Mouse (Mus musculus): ENCODE results near the gene Susd1. TPM values are rescaled to one million over a fixed set of nuclear protein-coding genes. Genes with fewer than 3 reads are reported as not detected.

Gene Susd1
- polyA plus RNA-seq, 2 experiments = 5.8 to 18.1 TPM

GRCm38 (mm10) chr4:59379876-59380275 lies 58.6 kb downstream of the Susd1 start:
- TF ChIP-seq CTCF (IDR thresholded peaks at IDR 0.05; ENCODE audit: low read depth) (no peak), EP300 (IDR thresholded peaks at IDR 0.05; ENCODE audit: low read depth) (no peak)
- peaks cover 4% of the 10 kb centered on the region; the same call in 1 of the 2 replicates for H3K36me3 ChIP-seq (replicated peaks; ENCODE audit: control insufficient read depth, insufficient read depth, low read depth)
- H3K4me2 ChIP-seq (ENCODE audit: low read depth) = no peak overlapping the region
- H3K9me3 ChIP-seq (ENCODE audit: control insufficient read depth, low read length) = no peaks in the 10 kb centered on the region
- no peak for ATAC-seq (ENCODE audit: insufficient read depth)
- no peak overlapping the region for H3K4me3 ChIP-seq (ENCODE audit: insufficient read depth in 1 of 2, low read depth in 2 of 2, low read length in 2 of 2)
- H3K4me1 ChIP-seq (replicated peaks; ENCODE audit: control insufficient read depth in 2 of 2, insufficient read depth in 2 of 2, low read length in 1 of 2) = no peaks in the 10 kb centered on the region
- H3K27me3 ChIP-seq (ENCODE audit: control insufficient read depth, insufficient read depth, low read length) = no peaks in the 10 kb centered on the region
- WGBS (ENCODE audit: insufficient replicate concordance) = 72% methylated on average over 5 of the region's 5 CpGs
- H3K9ac ChIP-seq (replicated peaks) = no peak overlapping the region
- DNase-seq (ENCODE audit: low read depth in 3 of 3, low spot score in 3 of 3) = no peak
- H3K27ac ChIP-seq = no peak overlapping the region

GRCm38 (mm10) chr4:59378631-59379030 lies 59.8 kb downstream of the Susd1 start:
- ATAC-seq (ENCODE audit: insufficient read depth) (no peak), DNase-seq (ENCODE audit: low read depth in 3 of 3, low spot score in 3 of 3) (no peak)
- no peak for TF ChIP-seq CTCF (IDR thresholded peaks at IDR 0.05; ENCODE audit: low read depth)
- TF ChIP-seq EP300 (IDR thresholded peaks at IDR 0.05; ENCODE audit: low read depth) = no peak
- WGBS (ENCODE audit: insufficient replicate concordance) = 80% methylated on average over 4 of the region's 4 CpGs
- Histone ChIP-seq H3K4me2 (ENCODE audit: low read depth) (no peak overlapping the region), H3K9me3 (ENCODE audit: control insufficient read depth, low read length) (no peaks in the 10 kb centered on the region), H3K4me1 (replicated peaks; ENCODE audit: control insufficient read depth in 2 of 2, insufficient read depth in 2 of 2, low read length in 1 of 2) (no peaks in the 10 kb centered on the region), H3K9ac (replicated peaks) (no peak overlapping the region), H3K27ac (no peak overlapping the region), H3K4me3 (ENCODE audit: insufficient read depth in 1 of 2, low read depth in 2 of 2, low read length in 2 of 2) (no peak overlapping the region), H3K36me3 (replicated peaks; ENCODE audit: control insufficient read depth, insufficient read depth, low read depth) (peaks cover 4% of the 10 kb centered on the region; the same call in 1 of the 2 replicates), H3K27me3 (ENCODE audit: control insufficient read depth, insufficient read depth, low read length) (no peaks in the 10 kb centered on the region)

- 73% methylated on average over 10 of the region's 10 CpGs for WGBS (ENCODE audit: insufficient replicate concordance)
- no peak overlapping the region for H3K4me3 ChIP-seq (ENCODE audit: insufficient read depth in 1 of 2, low read depth in 2 of 2, low read length in 2 of 2)
- H3K4me2 ChIP-seq (ENCODE audit: low read depth) = no peak overlapping the region
- no peaks in the 10 kb centered on the region for H3K27me3 ChIP-seq (ENCODE audit: control insufficient read depth, insufficient read depth, low read length)
- ATAC-seq (ENCODE audit: insufficient read depth) (no peak), DNase-seq (ENCODE audit: low read depth in 3 of 3, low spot score in 3 of 3) (no peak)
- no peaks in the 10 kb centered on the region for H3K4me1 ChIP-seq (replicated peaks; ENCODE audit: control insufficient read depth in 2 of 2, insufficient read depth in 2 of 2, low read length in 1 of 2)
- no peak overlapping the region for H3K27ac ChIP-seq
- H3K9ac ChIP-seq (replicated peaks) = no peak overlapping the region
- no peaks in the 10 kb centered on the region for H3K9me3 ChIP-seq (ENCODE audit: control insufficient read depth, low read length)
- H3K36me3 ChIP-seq (replicated peaks; ENCODE audit: control insufficient read depth, insufficient read depth, low read depth) = peaks cover 2% of the 10 kb centered on the region; the same call in 1 of the 2 replicates
- TF ChIP-seq EP300 (IDR thresholded peaks at IDR 0.05; ENCODE audit: low read depth) (no peak), CTCF (IDR thresholded peaks at IDR 0.05; ENCODE audit: low read depth) (no peak)
Measured at GRCm38 (mm10) chr4:59374271-59374938, 64.0 kb downstream of the Susd1 start.

GRCm38 (mm10) chr4:59372546-59373157 lies 65.8 kb downstream of the Susd1 start:
- Histone ChIP-seq H3K27ac (no peak overlapping the region), H3K4me2 (ENCODE audit: low read depth) (no peak overlapping the region), H3K9me3 (ENCODE audit: control insufficient read depth, low read length) (no peaks in the 10 kb centered on the region), H3K27me3 (ENCODE audit: control insufficient read depth, insufficient read depth, low read length) (no peaks in the 10 kb centered on the region), H3K4me3 (ENCODE audit: insufficient read depth in 1 of 2, low read depth in 2 of 2, low read length in 2 of 2) (no peak overlapping the region), H3K9ac (replicated peaks) (no peak overlapping the region), H3K36me3 (replicated peaks; ENCODE audit: control insufficient read depth, insufficient read depth, low read depth) (peaks cover 2% of the 10 kb centered on the region; the same call in 1 of the 2 replicates), H3K4me1 (replicated peaks; ENCODE audit: control insufficient read depth in 2 of 2, insufficient read depth in 2 of 2, low read length in 1 of 2) (no peaks in the 10 kb centered on the region)
- ATAC-seq (ENCODE audit: insufficient read depth) (no peak), DNase-seq (ENCODE audit: low read depth in 3 of 3, low spot score in 3 of 3) (no peak)
- 73% methylated on average over 5 of the region's 5 CpGs for WGBS (ENCODE audit: insufficient replicate concordance)
- TF ChIP-seq CTCF (IDR thresholded peaks at IDR 0.05; ENCODE audit: low read depth) = no peak
- no peak for TF ChIP-seq EP300 (IDR thresholded peaks at IDR 0.05; ENCODE audit: low read depth)

GRCm38 (mm10) chr4:59371910-59372309 lies 66.5 kb downstream of the Susd1 start:
- Histone ChIP-seq H3K27me3 (ENCODE audit: control insufficient read depth, insufficient read depth, low read length) (no peaks in the 10 kb centered on the region), H3K4me1 (replicated peaks; ENCODE audit: control insufficient read depth in 2 of 2, insufficient read depth in 2 of 2, low read length in 1 of 2) (no peaks in the 10 kb centered on the region), H3K4me2 (ENCODE audit: low read depth) (no peak overlapping the region), H3K36me3 (replicated peaks; ENCODE audit: control insufficient read depth, insufficient read depth, low read depth) (peaks cover 2% of the 10 kb centered on the region; the same call in 1 of the 2 replicates), H3K4me3 (ENCODE audit: insufficient read depth in 1 of 2, low read depth in 2 of 2, low read length in 2 of 2) (no peak overlapping the region), H3K9ac (replicated peaks) (no peak overlapping the region), H3K27ac (no peak overlapping the region), H3K9me3 (ENCODE audit: control insufficient read depth, low read length) (no peaks in the 10 kb centered on the region)
- TF ChIP-seq EP300 (IDR thresholded peaks at IDR 0.05; ENCODE audit: low read depth) (no peak), CTCF (IDR thresholded peaks at IDR 0.05; ENCODE audit: low read depth) (no peak)
- 78% methylated on average over 5 of the region's 5 CpGs for WGBS (ENCODE audit: insufficient replicate concordance)
- ATAC-seq (ENCODE audit: insufficient read depth) = no peak
- no peak for DNase-seq (ENCODE audit: low read depth in 3 of 3, low spot score in 3 of 3)

Data from liver, embryonic 14.5 days (tissue).